9 mouse cellular contexts compared by ENCODE assay signal in genomic region chr6:91147152-91147770, GRCm38 (mm10). TPM values are rescaled to one million over a fixed set of nuclear protein-coding genes. Genes with fewer than 3 reads are reported as not detected.
DNase-seq lines count a peak whose midpoint lies in the region; ATAC-seq lines count a peak whose summit lies in the region.
"Had no signal": no experiment of that assay in that cellular context is flagged by ENCODE, and none has a peak within 500 bp of the region (broad histone marks: within the 10 kb centered on the region; RNA-seq: fewer than 3 reads in every experiment).

No protein-coding gene starts in this region.

- no peak overlapping the region for H3K4me2 ChIP-seq in embryonic facial prominence, embryonic 11.5 days (ENCODE audit: low read depth, low read length)
- H3K4me2 ChIP-seq in hindbrain, embryonic 14.5 days (replicated peaks) = 0 out of 2 replicates have a peak overlapping the region, but pooled peaks have one; percentile 4
- H3K4me2 ChIP-seq: stomach, embryonic 15.5 days had no signal

- no peaks in the 10 kb centered on the region for H3K36me3 ChIP-seq in embryonic facial prominence, embryonic 11.5 days (replicated peaks; ENCODE audit: control insufficient read depth, insufficient read depth, low read depth, low read length)
- no peaks in the 10 kb centered on the region for H3K36me3 ChIP-seq in hindbrain, embryonic 14.5 days (replicated peaks; ENCODE audit: control insufficient read depth, insufficient read depth)
- H3K36me3 ChIP-seq: stomach, embryonic 15.5 days had no signal

- no peak overlapping the region for H3K9ac ChIP-seq in embryonic facial prominence, embryonic 11.5 days (replicated peaks; ENCODE audit: low read length)
- H3K9ac ChIP-seq in hindbrain, embryonic 14.5 days = peak overlapping the region; percentile 22; the same call in 1 of the 2 replicates
- H3K9ac ChIP-seq: stomach, embryonic 15.5 days had no signal

- DNase-seq in layer of hippocampus, adult 9-11 months = peak; percentile 31
- no peak for DNase-seq in layer of hippocampus, postnatal 10 days (ENCODE audit: low spot score in 2 of 2)
- no peak for DNase-seq in embryonic facial prominence, embryonic 11.5 days (ENCODE audit: low spot score)
- peak; percentile 66 for DNase-seq in hindbrain, embryonic 14.5 days (ENCODE audit: low spot score)
- DNase-seq in retina, postnatal 1 day = peak; percentile 72
- DNase-seq in left cerebral cortex, postnatal 14 days (ENCODE audit: low spot score in 2 of 2) = no peak
- no peak for DNase-seq in testis, postnatal 10 days (ENCODE audit: low spot score)
- DNase-seq in urinary bladder, postnatal 10 days (ENCODE audit: low spot score) = no peak

- no peaks in the 10 kb centered on the region for H3K27me3 ChIP-seq in embryonic facial prominence, embryonic 11.5 days (ENCODE audit: control insufficient read depth, insufficient read depth, low read length)
- H3K27me3 ChIP-seq in hindbrain, embryonic 14.5 days (ENCODE audit: control insufficient read depth, insufficient read depth, low read length) = no peaks in the 10 kb centered on the region
- H3K27me3 ChIP-seq: stomach, embryonic 15.5 days had no signal

- peak; percentile 54 for ATAC-seq in embryonic facial prominence, embryonic 11.5 days (replicated peaks; ENCODE audit: insufficient number of reproducible peaks, low FRiP score, low TSS enrichment, low read depth)
- ATAC-seq in hindbrain, embryonic 14.5 days (ENCODE audit: low FRiP score) = peak; percentile 82

- H3K27ac ChIP-seq in embryonic facial prominence, embryonic 11.5 days (replicated peaks; ENCODE audit: low read depth, low read length) = no peak overlapping the region
- H3K27ac ChIP-seq in hindbrain, embryonic 14.5 days = peak overlapping the region; percentile 94
- H3K27ac ChIP-seq: stomach, embryonic 15.5 days had no signal

- no peak overlapping the region for H3K4me3 ChIP-seq in embryonic facial prominence, embryonic 11.5 days (ENCODE audit: low read depth, low read length)
- H3K4me3 ChIP-seq in hindbrain, embryonic 14.5 days (replicated peaks; ENCODE audit: low read length) = no peak overlapping the region
- H3K4me3 ChIP-seq: stomach, embryonic 15.5 days had no signal

- WGBS in embryonic facial prominence, embryonic 11.5 days = 78% methylated on average over 2 of the region's 2 CpGs
- WGBS in hindbrain, embryonic 14.5 days = 60% methylated on average over 2 of the region's 2 CpGs

- H3K9me3 ChIP-seq in embryonic facial prominence, embryonic 11.5 days (replicated peaks; ENCODE audit: control insufficient read depth, low read length) = no peaks in the 10 kb centered on the region
- no peaks in the 10 kb centered on the region for H3K9me3 ChIP-seq in hindbrain, embryonic 14.5 days (ENCODE audit: control insufficient read depth, low read length)
- H3K9me3 ChIP-seq: stomach, embryonic 15.5 days had no signal

- H3K4me1 ChIP-seq in embryonic facial prominence, embryonic 11.5 days (ENCODE audit: control insufficient read depth, insufficient read depth, low read length) = no peaks in the 10 kb centered on the region
- peaks cover 27% of the 10 kb centered on the region for H3K4me1 ChIP-seq in hindbrain, embryonic 14.5 days (replicated peaks; ENCODE audit: control insufficient read depth, insufficient read depth, low read length)
- H3K4me1 ChIP-seq: stomach, embryonic 15.5 days had no signal

- intact Hi-C loops in left cerebral cortex, postnatal 14 days (cut with DNase I) = loop anchor here (10.0 kb wide), 1 partner anchor 412 kb away; no protein-coding TSS in a partner anchor

RNA-seq across cellular contexts. Expression of gene Hdac11, which starts 9.2 kb away (rescaled TPM):
- total RNA-seq in layer of hippocampus, postnatal 10 days (2021) = 100 to 1,000 TPM in 1 of 2 experiments, 10 to 100 TPM in 1; 96.2 to 103 TPM
- 11.0 TPM in 2 replicates for polyA plus RNA-seq in embryonic facial prominence, embryonic 11.5 days (2014; fragmentation: Nextera tagmentation; extraction: Ambion mirVana)
- polyA plus RNA-seq in hindbrain, embryonic 14.5 days (2014; fragmentation: Nextera tagmentation; extraction: Ambion mirVana) = 42.7 and 50.1 TPM in 2 replicates
- 100 to 1,000 TPM; 130 to 142 TPM for total RNA-seq in left cerebral cortex, postnatal 14 days (2021)

RNA-seq across cellular contexts. Expression of gene Nup210, which starts 30.6 kb away (rescaled TPM):
- total RNA-seq in layer of hippocampus, postnatal 10 days (2021) = 10 to 100 TPM; 30.7 to 42.1 TPM
- 6.7 and 8.9 TPM in 2 replicates for polyA plus RNA-seq in embryonic facial prominence, embryonic 11.5 days (2014; fragmentation: Nextera tagmentation; extraction: Ambion mirVana)
- 23.3 TPM in 2 replicates for polyA plus RNA-seq in hindbrain, embryonic 14.5 days (2014; fragmentation: Nextera tagmentation; extraction: Ambion mirVana)
- total RNA-seq in left cerebral cortex, postnatal 14 days (2021) = 10 to 100 TPM; 30.0 to 35.0 TPM

Comparison
In these comparisons a context has a peak if more than half of its experiments do, and no peak if none do; other contexts are left out.
1. DNase-seq: peak in layer of hippocampus, adult 9-11 months (single experiment), hindbrain, embryonic 14.5 days (single experiment) and retina, postnatal 1 day (single experiment); none in layer of hippocampus, postnatal 10 days (0 of 2), embryonic facial prominence, embryonic 11.5 days (single experiment), left cerebral cortex, postnatal 14 days (0 of 2), testis, postnatal 10 days (single experiment) and urinary bladder, postnatal 10 days (single experiment).